Mouse (Mus musculus) thymus, postnatal 10 days (tissue): ENCODE measurements around the gene Top1.
A peak's percentile ranks its signal among the peaks of the same experiment; 100 is the strongest.

Experiments used
- DNase-seq, 2 experiments: peaks; one replicate each; pipeline ENCODE4 v3.0.0; 2021; ENCODE audit warnings: low spot score in 2 of 2

Gene Top1

GRCm38 (mm10) chr2:160645614-160646137 lies at the start of gene Top1:
Top1 (plus strand) TSS chr2:160645888.
- DNase-seq = peak; percentile 97 to 98

- DNase-seq = peak; percentile 18 to 64
Observed at GRCm38 (mm10) chr2:160597582-160598281, 48.0 kb upstream of the Top1 start.

GRCm38 (mm10) chr2:160601805-160602204 lies 43.9 kb upstream of the Top1 start:
- peak in 1 of 2 experiments; percentile 63 for DNase-seq

GRCm38 (mm10) chr2:160603154-160603933 lies 42.3 kb upstream of the Top1 start:
- no peak for DNase-seq

- DNase-seq = no peak
Observed at GRCm38 (mm10) chr2:160610012-160610411, 35.7 kb upstream of the Top1 start.

- DNase-seq = no peak
Observed at GRCm38 (mm10) chr2:160613186-160613919, 32.3 kb upstream of the Top1 start.

- DNase-seq = no peak
Observed at GRCm38 (mm10) chr2:160617741-160618140, 27.9 kb upstream of the Top1 start.

- no peak for DNase-seq
Observed at GRCm38 (mm10) chr2:160618619-160619220, 27.0 kb upstream of the Top1 start.

- DNase-seq = no peak
Observed at GRCm38 (mm10) chr2:160619300-160619699, 26.4 kb upstream of the Top1 start.

- DNase-seq = no peak
Observed at GRCm38 (mm10) chr2:160619831-160620230, 25.9 kb upstream of the Top1 start.

GRCm38 (mm10) chr2:160620279-160620963 lies 25.3 kb upstream of the Top1 start:
- no peak for DNase-seq

GRCm38 (mm10) chr2:160621001-160621448 lies 24.7 kb upstream of the Top1 start:
- no peak for DNase-seq

- no peak for DNase-seq
Observed at GRCm38 (mm10) chr2:160621661-160622211, 24.0 kb upstream of the Top1 start.

- DNase-seq = no peak
Observed at GRCm38 (mm10) chr2:160622646-160623045, 23.0 kb upstream of the Top1 start.

- DNase-seq = no peak
Observed at GRCm38 (mm10) chr2:160623745-160624144, 21.9 kb upstream of the Top1 start.

GRCm38 (mm10) chr2:160627207-160628025 lies 18.3 kb upstream of the Top1 start:
- no peak for DNase-seq

GRCm38 (mm10) chr2:160628055-160628454 lies 17.6 kb upstream of the Top1 start:
- DNase-seq = no peak

GRCm38 (mm10) chr2:160628666-160629527 lies 16.8 kb upstream of the Top1 start:
- DNase-seq = no peak

- no peak for DNase-seq
Observed at GRCm38 (mm10) chr2:160629528-160629830, 16.2 kb upstream of the Top1 start.
